Mouse (Mus musculus): ENCODE results near the gene Wfdc2.
"Not testable (repeated sequence)": the region's sequence is repeated elsewhere in the genome, so short reads cannot be mapped to it uniquely, and the experiment has no call there.

Wfdc2 gene

DNA sequence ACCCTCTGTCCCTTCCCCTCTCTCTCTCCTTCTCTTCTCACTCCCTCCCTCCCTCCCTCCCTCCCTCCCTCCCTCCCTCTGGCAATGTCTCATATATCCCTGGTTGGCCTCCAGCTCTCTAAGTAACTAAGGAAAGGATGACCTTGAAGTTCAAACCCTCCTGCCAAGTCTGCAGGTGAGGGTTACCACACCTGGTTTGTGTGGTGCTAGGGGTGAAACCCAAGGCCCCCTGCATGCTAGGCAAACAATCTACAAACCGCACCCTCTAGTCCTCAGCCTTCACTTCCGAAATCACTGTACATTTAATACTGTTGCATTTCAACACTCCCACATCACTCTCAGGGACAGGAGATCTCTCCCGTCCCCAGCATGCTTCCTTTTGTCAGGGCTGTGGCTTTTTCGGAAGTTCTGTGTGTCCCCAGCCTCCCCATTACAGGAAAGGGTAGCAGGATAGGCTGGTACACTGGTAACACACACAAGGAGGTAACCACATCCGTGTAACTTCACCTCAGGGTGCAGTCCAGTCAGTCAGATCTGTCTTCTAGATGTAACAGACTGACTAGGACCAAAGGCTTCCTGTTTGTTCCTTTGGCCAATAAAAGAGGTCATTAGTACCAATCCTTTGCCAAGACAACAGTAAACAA, 17.6 kb upstream of the Wfdc2 start:
- in situ Hi-C loops (cut with MseI, MboI) = no loop called here

- in situ Hi-C loops (cut with MseI, MboI) = no loop called here
These were observed 12.9 kb upstream of the Wfdc2 start for GRCm38 (mm10) chr2:164549338-164549737.

DNA sequence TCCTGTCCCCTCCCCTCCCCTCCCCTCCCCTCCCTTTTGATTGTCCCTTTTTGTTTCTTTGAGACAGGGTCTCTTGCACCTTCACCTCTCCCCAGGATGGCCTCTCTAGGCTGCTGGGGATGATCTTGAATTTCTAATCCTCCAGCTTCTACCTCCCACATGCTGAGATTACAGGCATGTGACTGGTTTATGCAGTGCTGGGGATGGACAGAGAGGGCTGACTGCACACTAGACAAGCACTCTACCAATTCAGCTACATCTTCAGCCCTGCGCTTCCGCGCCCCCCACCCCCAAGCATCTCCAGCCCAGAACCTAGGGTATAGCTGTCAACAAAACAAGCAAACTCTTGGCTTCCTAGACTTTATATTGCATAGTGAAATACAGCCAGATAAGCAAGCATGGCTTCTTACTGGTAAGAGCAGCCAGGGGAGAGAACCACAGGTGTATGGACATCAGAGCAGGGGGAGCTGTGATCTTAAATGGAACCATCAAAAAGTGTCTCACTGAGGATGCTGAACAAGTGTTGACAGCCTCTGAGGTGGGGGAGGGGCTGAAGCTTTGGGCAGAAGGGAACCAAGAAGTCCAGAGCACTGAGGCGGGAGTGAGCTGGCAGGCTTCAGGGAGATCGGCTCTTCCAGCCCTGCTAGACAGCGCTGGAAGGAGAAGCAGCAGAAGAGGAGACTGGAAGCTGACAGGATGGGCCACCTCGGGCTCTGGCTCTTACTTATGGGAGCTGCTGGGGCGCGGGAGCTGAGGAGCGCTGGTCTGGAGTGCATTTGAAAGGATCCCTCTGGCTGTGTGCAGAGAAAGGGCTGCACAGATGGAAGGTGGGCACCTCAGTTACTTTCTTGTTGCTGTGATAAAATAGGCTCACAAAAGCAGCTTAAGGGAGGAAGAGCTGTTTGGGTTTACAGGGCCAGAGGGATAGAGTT, 12.0 kb upstream of the Wfdc2 start:
- in situ Hi-C loops (cut with MseI, MboI) = no loop called here

GRCm38 (mm10) chr2:164550895-164551269, 11.3 kb upstream of the Wfdc2 start:
- in situ Hi-C loops (cut with MseI, MboI) = no loop called here

DNA sequence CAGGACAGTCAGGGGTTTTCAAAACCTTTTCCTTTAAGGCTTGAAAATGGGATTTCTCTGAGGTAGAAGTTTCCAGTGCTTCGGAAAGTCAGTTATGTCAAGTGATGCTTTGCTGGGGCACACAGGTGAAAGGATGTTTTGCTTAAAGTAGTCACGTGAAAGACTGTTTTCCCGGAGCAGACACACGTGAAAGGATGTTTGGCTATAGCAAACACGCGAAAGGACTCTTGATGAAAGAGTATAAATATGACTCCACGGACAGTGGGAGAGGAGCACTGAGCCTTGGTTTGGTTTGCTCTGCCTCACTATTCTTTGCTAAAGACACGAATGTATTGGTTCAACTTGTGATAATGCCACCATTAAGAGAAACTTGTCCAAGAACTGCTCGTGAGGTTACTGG, 10.7 kb upstream of the Wfdc2 start:
- in situ Hi-C loops (cut with MseI, MboI) = no loop called here

DNA sequence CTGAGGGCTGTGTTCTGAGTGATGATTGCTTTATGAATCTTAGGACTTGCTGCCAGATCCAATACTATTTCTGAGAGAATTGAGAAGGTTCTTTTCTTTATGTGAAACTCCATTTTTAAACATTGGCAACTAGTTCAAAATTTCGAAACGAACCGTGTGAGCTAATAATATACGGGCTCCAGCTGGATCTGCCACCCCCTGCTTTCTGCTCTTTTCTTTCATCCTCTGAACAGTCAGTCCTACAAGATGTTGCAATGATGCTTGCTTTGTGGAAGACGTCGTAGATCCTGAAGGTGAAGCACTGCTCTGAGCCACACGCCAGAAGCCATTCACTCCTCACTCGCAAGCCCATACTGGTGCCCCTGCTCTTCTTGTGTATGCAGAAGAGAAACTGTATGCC, 3.8 kb upstream of the Wfdc2 start:
- in situ Hi-C loops (cut with MseI, MboI) = no loop called here

- in situ Hi-C loops (cut with MseI, MboI) = no loop called here
These were observed 3.1 kb upstream of the Wfdc2 start for GRCm38 (mm10) chr2:164558991-164559645.

DNA sequence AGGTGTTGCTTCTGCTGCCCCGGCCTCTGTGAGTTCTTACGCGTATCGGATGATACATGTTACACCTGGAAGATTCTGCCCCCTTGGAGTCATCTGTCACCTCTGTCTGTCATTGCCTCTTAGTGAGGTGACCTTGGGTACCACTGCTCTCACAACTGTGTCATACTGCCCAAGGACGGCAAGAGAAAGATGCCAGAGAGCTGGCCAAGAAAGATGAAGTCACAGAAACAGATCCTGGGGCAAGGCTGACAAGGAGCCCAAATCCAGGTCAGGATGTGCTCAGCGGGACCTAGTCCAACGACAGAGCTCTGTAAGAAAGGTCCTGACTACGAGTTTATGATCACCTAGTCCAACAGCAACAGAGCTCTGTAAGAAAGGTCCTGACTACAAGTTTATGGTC, 2.1 kb upstream of the Wfdc2 start:
- in situ Hi-C loops (cut with MseI, MboI) = no loop called here

DNA sequence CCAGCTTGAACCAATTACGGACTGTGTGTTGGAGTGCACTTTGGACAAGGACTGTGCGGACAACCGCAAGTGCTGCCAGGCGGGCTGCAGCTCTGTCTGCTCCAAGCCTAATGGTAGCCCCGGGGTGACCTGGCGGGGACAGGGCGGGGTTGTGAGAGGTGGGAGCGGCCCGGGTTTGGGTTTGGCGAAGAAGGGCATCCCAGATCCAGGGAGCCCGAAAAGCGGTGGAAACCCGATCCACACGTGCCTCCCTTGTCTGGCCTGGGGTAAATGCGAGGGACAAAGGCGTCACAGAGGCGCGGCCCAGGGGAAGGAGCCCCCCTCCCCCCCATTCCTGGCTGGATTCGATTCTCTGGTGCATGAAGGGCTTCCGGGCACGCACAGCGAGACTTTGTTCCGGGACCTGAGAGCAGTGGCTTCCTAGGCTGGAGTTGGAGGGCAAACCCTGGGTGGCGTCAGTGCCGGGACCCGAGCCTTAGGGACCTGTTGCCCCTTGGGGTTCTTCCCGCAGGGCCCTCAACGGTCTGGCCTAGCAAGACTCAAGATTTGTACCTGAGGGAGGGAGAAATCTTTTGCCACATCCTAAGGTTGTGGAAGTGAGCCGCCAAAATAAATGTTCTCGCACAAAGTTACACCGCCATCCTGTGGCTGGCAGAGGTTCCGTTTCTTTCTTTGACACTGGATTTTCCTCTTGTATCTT, 1.3 kb downstream of the Wfdc2 start:
- in situ Hi-C loops (cut with MseI, MboI) = no loop called here

DNA sequence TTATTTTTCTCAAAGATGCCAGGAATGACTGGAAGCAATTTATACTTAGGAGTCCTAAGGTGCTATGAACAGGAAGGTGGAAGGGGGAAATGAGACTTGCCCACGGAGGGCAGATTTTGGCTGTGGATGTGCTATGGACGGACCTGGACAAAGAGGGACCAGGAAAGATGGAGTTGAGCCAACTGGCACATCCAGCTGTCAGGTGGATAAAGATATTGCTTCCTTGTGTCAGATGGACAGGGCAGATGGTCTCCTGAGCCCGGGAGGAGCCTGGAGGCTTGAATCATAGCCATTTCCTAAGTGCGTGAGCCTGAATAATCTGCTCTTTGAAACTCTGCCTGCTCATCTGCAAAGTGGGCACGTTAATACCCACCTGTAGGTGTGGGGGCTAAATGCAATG, 2.1 kb downstream of the Wfdc2 start:
- in situ Hi-C loops (cut with MseI, MboI) = no loop called here

- in situ Hi-C loops (cut with MseI, MboI) = no loop called here
These were observed 4.8 kb downstream of the Wfdc2 start for GRCm38 (mm10) chr2:164566997-164567396.

DNA sequence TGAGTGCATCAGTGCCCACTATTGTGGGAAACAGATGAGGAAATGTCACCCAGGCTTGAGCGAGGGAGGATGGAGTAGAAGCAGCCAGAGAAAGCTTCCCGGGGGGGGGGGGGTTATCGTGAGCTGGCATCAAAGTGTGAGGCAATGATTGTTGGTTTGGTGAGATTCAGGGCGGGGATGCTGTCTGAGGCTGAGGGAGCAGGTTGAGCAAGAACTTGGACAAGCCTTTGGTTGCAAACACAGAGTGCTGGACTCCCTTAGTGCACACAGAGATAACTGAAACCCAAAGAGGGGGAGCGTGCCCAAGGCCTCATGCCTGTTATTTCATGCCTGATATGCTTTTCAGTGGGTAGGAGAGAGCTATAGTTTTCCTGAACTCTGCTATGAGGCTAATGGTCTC, 5.2 kb downstream of the Wfdc2 start:
- in situ Hi-C loops (cut with MseI, MboI) = no loop called here

- in situ Hi-C loops (cut with MseI, MboI) = not testable (repeated sequence)
These were observed 11.1 kb downstream of the Wfdc2 start, which contains the start of gene Spint3 for GRCm38 (mm10) chr2:164573359-164573758. Spint3 (minus strand) TSS chr2:164573459.

DNA sequence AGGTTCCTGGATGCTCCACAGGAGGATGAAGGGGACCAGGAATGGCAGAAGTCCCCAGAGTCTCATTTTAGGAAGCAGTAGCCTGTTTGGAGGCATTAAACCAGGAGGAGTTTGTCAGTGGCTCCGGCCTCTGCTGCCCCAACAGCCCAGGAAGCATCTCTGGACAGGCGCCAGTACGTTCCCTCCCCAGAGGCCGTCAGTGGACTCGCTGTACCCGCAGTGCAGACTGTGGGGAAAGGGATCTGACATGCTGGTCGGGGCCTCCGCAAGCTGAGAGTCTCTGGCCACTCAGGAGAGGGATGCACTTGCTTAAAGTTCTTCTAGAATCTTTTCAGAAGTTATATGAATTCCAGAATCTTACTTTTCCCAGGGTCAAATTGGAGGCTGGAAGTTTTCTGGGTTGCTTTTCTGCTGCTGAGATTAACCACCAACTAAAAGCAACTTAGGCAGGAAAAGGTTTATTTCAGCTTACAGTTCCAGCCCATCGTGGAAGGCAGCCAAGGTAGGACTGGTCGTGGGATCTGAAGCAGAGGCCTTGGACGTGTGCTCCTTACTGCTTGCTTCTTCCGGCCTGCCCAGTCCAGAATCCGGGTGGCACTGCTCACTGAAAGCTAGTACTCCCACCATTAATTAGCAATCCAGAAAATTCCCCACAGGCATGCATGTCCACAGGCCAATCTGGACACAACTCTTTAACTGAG, 23.0 kb downstream of the Wfdc2 start, which contains the start of gene Wfdc6a:
Gene Wfdc6a, minus strand, starts transcription at position 423 of the 701 bp plus-strand sequence.
- in situ Hi-C loops (cut with MseI, MboI) = not testable (repeated sequence)

GRCm38 (mm10) chr2:164592014-164592413, 29.8 kb downstream of the Wfdc2 start:
- in situ Hi-C loops (cut with MseI, MboI) = loop anchor here (5.0 to 10.0 kb wide), 2 partner anchors 130 to 133 kb away; no protein-coding TSS in a partner anchor

DNA sequence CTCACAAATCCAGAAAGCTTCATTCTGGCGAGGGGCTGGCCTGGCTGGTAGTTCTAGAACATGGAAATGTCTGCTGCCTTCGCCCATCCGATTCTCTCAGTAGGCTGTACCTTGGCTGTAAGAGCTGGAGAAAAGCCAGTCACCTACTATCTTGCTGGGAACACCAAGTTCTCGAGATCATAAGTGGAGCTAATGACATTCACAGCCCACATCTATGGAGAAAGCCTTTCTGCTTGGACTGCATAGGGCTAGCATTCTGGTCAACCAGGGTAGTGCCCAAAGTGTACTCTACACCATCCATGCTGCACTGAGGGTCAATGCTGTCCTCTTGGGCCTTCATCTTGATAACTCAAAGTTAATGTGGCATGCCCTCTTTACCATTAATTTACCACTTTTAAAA, 31.3 kb downstream of the Wfdc2 start, which contains the start of gene Eppin:
Gene Eppin, minus strand, starts transcription at position 101 of the 400 bp plus-strand sequence.
- in situ Hi-C loops (cut with MseI, MboI) = loop anchor here (5.0 to 10.0 kb wide), 2 partner anchors 129 to 131 kb away; no protein-coding TSS in a partner anchor

DNA sequence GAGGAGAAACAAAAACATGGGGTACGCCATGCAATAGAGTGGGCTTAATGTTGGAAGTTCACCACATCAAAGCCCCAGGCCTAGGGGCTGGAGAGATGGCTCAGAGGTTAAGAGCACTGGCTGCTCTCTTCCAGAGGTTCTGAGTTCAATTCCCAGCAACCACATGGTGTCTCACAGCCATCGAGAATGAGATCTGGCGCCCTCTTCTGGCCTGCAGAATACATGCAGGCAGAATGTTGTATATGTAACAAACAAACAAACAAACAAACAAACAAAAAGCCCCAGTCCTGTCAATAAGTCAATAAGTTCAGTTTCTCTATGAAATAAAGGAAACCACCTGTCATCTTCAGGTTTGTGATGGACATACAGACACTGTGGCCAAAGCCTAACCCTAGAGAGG, 38.0 kb downstream of the Wfdc2 start:
- in situ Hi-C loops (cut with MseI, MboI) = no loop called here

- in situ Hi-C loops (cut with MseI, MboI) = no loop called here
These were observed 41.3 kb downstream of the Wfdc2 start for GRCm38 (mm10) chr2:164603482-164603881.

- in situ Hi-C loops (cut with MseI, MboI) = no loop called here
These were observed 42.2 kb downstream of the Wfdc2 start for GRCm38 (mm10) chr2:164604411-164604810.

- in situ Hi-C loops (cut with MseI, MboI) = no loop called here
These were observed 46.6 kb downstream of the Wfdc2 start for GRCm38 (mm10) chr2:164608781-164609180.

DNA sequence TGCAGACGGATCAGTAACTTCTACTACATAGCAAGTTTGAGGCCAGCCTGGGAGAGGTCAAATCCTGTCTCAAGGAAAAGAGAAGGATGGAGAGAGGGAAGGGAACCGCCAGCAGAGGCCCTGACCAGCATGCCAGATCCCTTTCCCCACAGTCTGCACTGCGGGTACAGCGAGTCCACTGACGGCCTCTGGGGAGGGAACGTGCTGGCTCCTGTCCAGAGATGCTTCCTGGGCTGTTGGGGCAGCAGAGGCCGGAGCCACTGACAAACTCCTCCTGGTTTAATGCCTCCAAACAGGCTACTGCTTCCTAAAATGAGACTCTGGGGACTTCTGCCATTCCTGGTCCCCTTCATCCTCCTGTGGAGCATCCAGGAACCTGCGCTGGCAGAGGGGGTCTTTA, 51.3 kb downstream of the Wfdc2 start, which contains the start of the genes Wfdc6b and Wfdc8:
Gene Wfdc6b, plus strand, starts transcription at position 52 of the 400 bp plus-strand sequence.
Gene Wfdc8, minus strand, starts transcription at position 156 of the 400 bp plus-strand sequence.
- in situ Hi-C loops (cut with MseI, MboI) = not testable (repeated sequence)

All from mouse trophoblast stem cell (cell line).